Mouse (Mus musculus): Measurements from ENCODE around the gene Hspg2.
A peak's percentile ranks its signal among the peaks of the same experiment; 100 is the strongest.

The Hspg2 gene

GRCm38 (mm10) chr4:137502183-137502582, 33.6 kb downstream of the Hspg2 start:
- DNase-seq (ENCODE audit: low spot score in 2 of 2) = no peak

- no peak for DNase-seq (ENCODE audit: low spot score in 2 of 2)
These were observed 34.2 kb downstream of the Hspg2 start for GRCm38 (mm10) chr4:137502801-137503200.

- peak; percentile 22 to 29 for DNase-seq (ENCODE audit: low spot score in 2 of 2)
These were observed 35.0 kb downstream of the Hspg2 start for GRCm38 (mm10) chr4:137503509-137503971.

- DNase-seq (ENCODE audit: low spot score in 2 of 2) = no peak
These were observed 38.1 kb downstream of the Hspg2 start for GRCm38 (mm10) chr4:137506629-137507028.

DNA sequence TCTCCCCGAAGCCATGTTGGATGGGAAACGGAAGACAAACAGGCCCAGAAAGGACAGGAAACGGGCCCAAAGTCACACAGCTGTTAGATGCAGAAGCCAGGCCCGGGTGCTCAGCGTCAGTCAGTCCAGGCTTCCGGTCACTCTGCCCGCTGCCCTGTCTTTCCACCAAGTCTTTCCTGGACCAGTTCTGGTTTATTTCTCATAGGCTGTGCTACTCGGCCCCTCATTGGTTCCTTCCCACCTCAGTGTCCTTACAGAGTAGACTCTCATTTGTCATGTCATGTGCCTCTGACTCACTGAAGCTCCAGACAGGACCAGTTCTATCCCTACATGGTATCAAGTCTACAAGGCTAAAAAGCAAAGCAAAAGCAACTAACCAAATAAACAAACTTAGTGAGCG, 41.0 kb downstream of the Hspg2 start:
- DNase-seq (ENCODE audit: low spot score in 2 of 2) = no peak

GRCm38 (mm10) chr4:137510021-137510696, 41.6 kb downstream of the Hspg2 start:
- no peak for DNase-seq (ENCODE audit: low spot score in 2 of 2)

DNA sequence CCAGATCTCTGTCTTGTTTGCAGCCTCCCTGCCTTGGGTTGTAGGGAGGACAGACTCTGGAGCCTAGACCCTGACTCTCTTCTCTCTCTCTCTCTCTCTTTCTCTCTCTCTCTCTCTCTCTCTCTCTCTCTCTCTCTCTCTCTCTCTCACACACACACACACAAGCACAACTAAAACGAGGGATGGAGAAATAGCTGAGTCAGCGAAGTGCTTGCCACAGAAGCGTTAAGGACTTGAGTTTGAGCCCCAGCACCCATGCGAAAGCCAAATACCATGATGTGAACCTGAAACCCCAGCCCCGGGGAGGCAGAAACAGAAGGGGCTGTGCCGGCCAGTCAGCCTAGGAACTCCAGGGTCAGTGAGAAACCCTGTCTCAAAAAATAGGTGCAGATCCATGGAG, 44.3 kb downstream of the Hspg2 start:
- no peak for DNase-seq (ENCODE audit: low spot score in 2 of 2)

- no peak for DNase-seq (ENCODE audit: low spot score in 2 of 2)
These were observed 49.6 kb downstream of the Hspg2 start for GRCm38 (mm10) chr4:137517989-137518691.

GRCm38 (mm10) chr4:137518746-137519145, 50.2 kb downstream of the Hspg2 start:
- no peak for DNase-seq (ENCODE audit: low spot score in 2 of 2)

DNA sequence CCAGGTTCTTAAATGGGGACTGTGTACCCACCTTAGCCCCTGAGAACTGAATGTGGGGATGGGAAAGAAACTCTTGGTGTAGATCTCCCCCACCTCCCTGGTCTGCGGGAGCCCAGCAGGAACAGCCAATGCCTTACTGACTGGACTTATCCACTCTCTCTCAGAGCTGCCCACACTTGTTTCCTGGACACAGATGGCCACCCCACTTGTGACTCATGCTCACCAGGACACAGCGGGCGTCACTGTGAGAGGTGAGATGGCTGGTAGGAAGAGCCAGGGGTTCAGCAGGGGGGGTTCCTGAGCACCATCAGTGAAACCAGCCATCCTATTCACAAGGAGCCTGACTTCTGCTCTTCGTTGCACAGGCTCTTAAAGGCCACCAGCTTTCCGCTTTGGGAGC, 51.8 kb downstream of the Hspg2 start:
- peak in 1 of 2 experiments; percentile 21 for DNase-seq (ENCODE audit: low spot score in 2 of 2)

DNA sequence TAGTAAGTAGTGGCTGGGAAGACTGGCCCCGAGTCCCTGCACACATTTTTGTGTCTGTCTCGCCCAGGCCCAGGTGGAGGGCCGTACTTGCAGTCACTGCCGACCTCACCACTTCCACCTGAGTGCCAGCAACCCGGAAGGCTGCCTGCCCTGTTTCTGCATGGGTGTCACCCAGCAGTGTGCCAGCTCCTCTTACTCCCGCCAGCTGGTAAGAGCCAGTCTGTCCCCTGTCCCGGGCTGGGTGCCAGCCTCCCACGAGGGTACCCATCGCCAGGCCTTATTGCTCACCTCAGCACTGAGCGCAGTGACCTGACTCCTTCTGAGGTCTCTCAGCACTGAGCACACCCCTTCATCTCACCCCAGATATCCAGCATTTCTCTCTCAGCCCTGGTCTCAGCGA, 53.4 kb downstream of the Hspg2 start:
- DNase-seq (ENCODE audit: low spot score in 2 of 2) = no peak

DNA sequence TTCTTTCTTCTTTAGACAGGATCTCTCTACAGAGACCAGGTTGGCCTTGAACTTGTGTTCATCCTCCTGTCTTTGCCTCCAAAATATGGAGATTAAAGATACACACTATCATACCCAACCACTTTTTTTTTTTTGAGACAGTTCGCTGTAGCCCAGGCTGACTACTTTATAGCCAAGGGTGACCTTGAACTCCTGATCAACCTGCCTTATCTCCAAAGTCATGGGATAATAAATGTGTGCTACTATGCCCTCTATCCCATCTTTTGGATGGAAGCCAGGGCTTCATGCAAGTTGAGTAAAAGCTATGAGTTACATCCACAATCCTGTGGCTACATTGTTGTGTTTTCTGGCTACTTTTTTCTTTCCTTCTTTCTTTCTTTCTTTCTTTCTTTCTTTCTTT, 56.9 kb downstream of the Hspg2 start:
- DNase-seq (ENCODE audit: low spot score in 2 of 2) = no peak

GRCm38 (mm10) chr4:137527368-137527767, 58.8 kb downstream of the Hspg2 start:
- no peak for DNase-seq (ENCODE audit: low spot score in 2 of 2)

GRCm38 (mm10) chr4:137527872-137528271, 59.3 kb downstream of the Hspg2 start:
- no peak for DNase-seq (ENCODE audit: low spot score in 2 of 2)

DNA sequence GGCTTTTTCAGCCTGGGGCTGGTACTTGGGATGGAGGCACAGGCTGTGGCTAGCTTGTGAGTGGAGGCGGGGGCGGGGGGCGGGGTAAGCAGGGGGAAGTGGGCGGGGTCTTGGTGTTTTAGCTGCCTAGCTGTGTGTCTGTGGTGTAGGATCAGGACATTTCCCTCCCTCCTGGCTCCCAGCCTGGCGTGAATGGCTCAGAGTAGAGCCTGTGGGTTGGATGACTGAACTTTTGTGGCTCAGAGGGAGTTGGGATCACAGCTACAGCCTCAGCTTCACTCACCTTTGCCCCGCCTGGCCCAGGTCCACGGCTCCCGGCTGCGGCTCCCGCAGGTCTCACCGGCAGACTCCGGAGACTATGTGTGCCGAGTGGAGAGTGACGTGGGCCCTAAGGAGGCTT, 71.8 kb downstream of the Hspg2 start:
- no peak for DNase-seq (ENCODE audit: low spot score in 2 of 2)

GRCm38 (mm10) chr4:137542968-137543367, 74.4 kb downstream of the Hspg2 start:
- no peak for DNase-seq (ENCODE audit: low spot score in 2 of 2)

- DNase-seq (ENCODE audit: low spot score in 2 of 2) = no peak
These were observed 77.0 kb downstream of the Hspg2 start for GRCm38 (mm10) chr4:137545568-137545967.

DNA sequence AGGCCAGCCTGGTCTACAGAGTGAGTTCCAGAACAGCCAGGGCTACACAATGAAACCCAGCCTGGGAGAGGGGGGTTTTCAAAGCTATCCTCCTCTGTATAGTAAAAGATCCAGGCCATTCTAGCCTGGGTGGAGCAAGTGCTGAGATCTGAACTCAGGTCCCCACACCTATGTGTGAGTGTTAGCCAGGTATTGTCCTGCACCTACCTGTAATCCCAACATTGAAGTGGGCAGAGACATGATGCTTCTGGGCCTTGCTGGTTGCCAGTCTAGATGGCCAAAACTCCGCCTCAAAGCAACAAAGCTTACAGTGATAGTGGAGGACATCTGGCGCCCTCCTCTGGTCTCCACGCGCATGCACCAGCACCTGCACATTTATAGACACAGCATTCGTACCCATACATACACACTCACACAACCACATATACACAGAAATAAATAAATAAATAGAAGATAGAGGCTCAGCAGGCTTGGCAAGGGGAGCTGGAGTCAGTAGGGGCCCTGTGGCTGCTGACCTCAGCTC, 77.5 kb downstream of the Hspg2 start:
- peak in 1 of 2 experiments; percentile 30 for DNase-seq (ENCODE audit: low spot score in 2 of 2)

DNA sequence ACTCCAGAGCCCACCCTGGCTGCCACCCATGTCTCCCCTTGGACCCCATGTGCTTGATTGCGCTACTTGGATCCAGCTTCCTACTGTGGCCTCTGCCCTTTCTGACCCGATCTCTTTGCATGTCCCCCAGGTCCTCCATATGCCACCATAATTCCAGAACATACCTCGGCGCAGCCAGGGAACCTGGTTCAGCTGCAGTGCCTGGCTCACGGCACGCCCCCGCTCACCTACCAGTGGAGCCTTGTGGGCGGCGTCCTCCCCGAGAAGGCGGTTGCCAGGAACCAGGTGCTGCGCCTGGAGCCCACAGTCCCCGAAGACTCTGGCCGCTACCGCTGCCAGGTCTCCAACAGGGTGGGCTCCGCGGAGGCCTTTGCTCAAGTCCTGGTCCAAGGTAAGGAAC, 84.9 kb downstream of the Hspg2 start:
- DNase-seq (ENCODE audit: low spot score in 2 of 2) = no peak

DNA sequence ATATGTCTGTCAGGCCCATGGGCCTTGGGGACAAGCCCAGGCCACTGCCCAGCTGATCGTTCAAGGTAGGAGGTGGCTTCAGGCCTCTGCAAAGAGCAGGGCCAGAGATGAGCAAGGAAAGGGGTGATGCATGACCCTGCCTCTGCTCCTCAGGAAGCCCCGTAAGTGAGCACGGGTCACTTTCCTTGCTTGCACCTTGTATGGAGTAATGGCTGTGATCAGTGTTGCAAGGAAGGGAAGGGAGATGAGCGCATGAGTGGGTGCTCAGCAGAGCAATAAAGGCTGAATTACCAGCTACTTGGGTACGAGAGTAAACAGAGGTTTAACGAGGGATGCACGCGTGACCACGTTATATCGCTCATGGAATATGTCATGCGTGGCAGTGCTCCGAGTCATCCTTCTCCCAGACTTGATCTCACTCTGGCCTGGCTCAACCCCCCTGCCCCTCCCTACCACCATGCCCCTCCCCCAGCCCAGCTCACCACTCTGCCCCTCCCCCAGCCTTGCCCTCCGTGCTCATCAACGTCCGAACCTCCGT, 88.2 kb downstream of the Hspg2 start:
- DNase-seq (ENCODE audit: low spot score in 2 of 2) = no peak

DNA sequence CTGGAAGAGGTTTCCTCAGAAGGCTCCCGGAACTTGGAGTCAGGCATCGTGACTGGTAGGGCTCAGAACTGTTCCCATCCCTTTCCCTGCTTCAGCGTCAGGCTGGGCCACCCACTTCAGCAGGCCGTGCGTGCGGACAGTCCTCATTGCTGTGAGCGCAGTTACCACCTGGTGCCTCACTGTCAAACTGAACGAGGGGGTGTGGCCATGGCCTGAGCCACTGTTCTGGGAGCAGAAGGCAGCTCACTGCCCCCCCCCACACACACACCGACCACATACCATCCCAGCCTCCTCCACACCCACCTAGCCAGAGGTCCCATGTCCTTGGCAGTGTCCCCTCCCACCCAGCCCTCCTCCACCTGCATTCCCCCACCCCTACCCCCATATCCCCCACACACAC, 101.3 kb downstream of the Hspg2 start:
- no peak for DNase-seq (ENCODE audit: low spot score in 2 of 2)

GRCm38 (mm10) chr4:137574469-137574868, 105.9 kb downstream of the Hspg2 start, which contains the start of gene Ldlrad2:
TSS of gene Ldlrad2 (minus strand) at chr4:137574569.
- no peak for DNase-seq (ENCODE audit: low spot score in 2 of 2)

- DNase-seq (ENCODE audit: low spot score in 2 of 2) = no peak
These were observed 108.9 kb downstream of the Hspg2 start for GRCm38 (mm10) chr4:137577486-137577885.

All from left cerebral cortex, adult 9 months (tissue).